Mouse (Mus musculus): ENCODE measurements around the gene Ccdc186.

DNA sequence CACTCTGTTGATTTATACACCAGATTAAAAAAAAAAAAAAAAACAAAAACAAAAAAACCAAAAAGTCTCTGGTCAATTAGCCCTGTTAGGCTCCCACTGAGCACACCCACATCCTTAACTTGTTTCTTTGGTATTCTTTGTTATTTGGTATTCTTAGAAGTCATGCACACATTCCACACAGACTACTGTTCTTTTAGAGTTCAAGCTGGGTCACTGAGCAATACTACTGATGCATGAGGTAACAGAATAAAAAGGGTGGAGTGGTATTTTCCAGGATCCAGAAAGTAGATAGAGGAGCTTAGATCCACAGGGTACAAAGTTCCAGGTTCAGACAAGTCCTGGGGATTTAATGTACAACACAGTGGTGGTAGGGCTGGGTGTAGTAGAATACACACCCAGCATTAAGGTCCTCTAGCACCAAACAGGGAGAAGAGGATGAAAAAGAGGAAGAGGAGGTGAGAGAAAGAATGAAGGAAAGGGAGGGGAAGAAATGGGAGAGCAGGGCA, 11.3 kb downstream of the Ccdc186 start:
- TF ChIP-seq CTCF (IDR thresholded peaks at IDR 0.05), result no peak
- no peak for TF ChIP-seq EP300 (IDR thresholded peaks at IDR 0.05)

Measured in lung, postnatal 0 days (tissue).